Mouse (Mus musculus) hematopoietic stem cell, adult 5-6 weeks (primary cell): Measurements from ENCODE around the gene Ppp2r1b. TPM values are rescaled to one million over a fixed set of nuclear protein-coding genes. Genes with fewer than 3 reads are reported as not detected.

Experiments
- ATAC-seq, 2 experiments: fragments of 125-278 bp in 1 of 2; replicated peaks in 1 of 2; 2 replicates each; pipeline ENCODE4 v1.8.0; 2016 to 2017; ENCODE audit warnings: inconsistent platforms in 2 of 2, mild to moderate bottlenecking in 2 of 2, moderate number of reproducible peaks in 2 of 2, low read depth in 1 of 2, moderate TSS enrichment in 1 of 2; ENCODE audit not compliant: low FRiP score in 2 of 2, poor library complexity in 2 of 2, severe bottlenecking in 2 of 2, insufficient read depth in 1 of 2, low TSS enrichment in 1 of 2
- total RNA-seq: library from RNA; stranded (forward); fragments of 172-1452, 232-1000 nt; gene quantifications from 2 replicates; pipeline ENCODE4 v1.2.3, GENCODE M21; 2017

The Ppp2r1b gene
- total RNA-seq, 1 experiment from 2014 or later: 40.3 TPM

GRCm38 (mm10) chr9:50922363-50923153, 77.5 kb downstream of the Ppp2r1b start:
- ATAC-seq: no peak

- no peak for ATAC-seq
Measured at GRCm38 (mm10) chr9:50924454-50924853, 79.4 kb downstream of the Ppp2r1b start.

GRCm38 (mm10) chr9:50925801-50926200, 80.7 kb downstream of the Ppp2r1b start:
- ATAC-seq: no peak

GRCm38 (mm10) chr9:50929986-50930385, 84.9 kb downstream of the Ppp2r1b start:
- ATAC-seq: no peak

GRCm38 (mm10) chr9:50941804-50942401, 96.8 kb downstream of the Ppp2r1b start:
- ATAC-seq: peak; percentile 61 to 73

- ATAC-seq: no peak
Measured at GRCm38 (mm10) chr9:50942711-50943110, 97.6 kb downstream of the Ppp2r1b start.

Other genes with a start within 250 kb of the Ppp2r1b start
- gene Sdhd, start 241.5 kb upstream of the Ppp2r1b start, total RNA-seq: 142 and 154 TPM in 2 replicates
- gene Timm8b, start 241.4 kb upstream of the Ppp2r1b start, total RNA-seq: 123 and 162 TPM in 2 replicates
- gene Pih1d2, start 228.0 kb upstream of the Ppp2r1b start, total RNA-seq: 0.56 and 4.6 TPM in 2 replicates
- gene Nkapd1, start 227.8 kb upstream of the Ppp2r1b start, total RNA-seq: 43.5 and 73.0 TPM in 2 replicates
- gene Dlat, start 185.5 kb upstream of the Ppp2r1b start, total RNA-seq: 30.7 and 33.5 TPM in 2 replicates
- 0.99 and 2.3 TPM in 2 replicates for gene Dixdc1, start 105.8 kb upstream of the Ppp2r1b start, total RNA-seq
- gene 2310030G06Rik, start 98.8 kb upstream of the Ppp2r1b start, total RNA-seq: not detected in 2 replicates
- gene Cryab, start 94.0 kb upstream of the Ppp2r1b start, total RNA-seq: 0.84 TPM in 1 of 2 replicates, not detected in the other
- not detected in 2 replicates for gene Hspb2, start 92.9 kb upstream of the Ppp2r1b start, total RNA-seq
- 8.8 and 8.9 TPM in 2 replicates for gene Fdxacb1, start 77.1 kb upstream of the Ppp2r1b start, total RNA-seq
- 18.0 and 18.2 TPM in 2 replicates for gene Alg9, start 70.3 kb upstream of the Ppp2r1b start, total RNA-seq
- 22.5 and 37.0 TPM in 2 replicates for gene 1110032A03Rik, start 69.8 kb upstream of the Ppp2r1b start, total RNA-seq
- gene Sik2, start 163.8 kb downstream of the Ppp2r1b start, total RNA-seq: 17.9 and 20.9 TPM in 2 replicates
- gene Btg4, start 215.6 kb downstream of the Ppp2r1b start, total RNA-seq: not detected in 2 replicates
- gene Layn, start 231.8 kb downstream of the Ppp2r1b start, total RNA-seq: 29.4 and 44.9 TPM in 2 replicates